ENCODE assay signal across 22 mouse cellular contexts in the genomic region with DNA sequence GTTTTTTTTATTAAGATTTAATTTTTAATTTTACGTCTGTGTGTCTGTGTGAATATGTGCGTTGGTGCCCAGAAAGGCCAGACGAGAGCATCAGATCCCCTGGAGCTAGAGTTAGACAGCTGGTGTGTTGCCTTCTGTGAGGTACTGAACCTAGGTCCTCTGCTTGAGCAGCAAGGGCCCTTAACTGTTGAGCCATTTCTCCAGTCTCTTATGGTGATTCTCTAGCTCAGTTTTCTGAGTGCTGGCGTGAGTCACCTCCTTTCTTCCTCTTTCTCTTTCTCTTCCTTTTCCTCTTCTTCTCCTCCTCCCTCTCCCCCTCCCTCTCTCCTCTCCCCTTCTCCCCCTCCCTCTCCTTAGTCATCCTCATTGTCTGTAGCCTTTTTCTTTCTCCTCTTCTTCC. TPM values are rescaled to one million over a fixed set of nuclear protein-coding genes. Genes with fewer than 3 reads are reported as not detected.
A peak's percentile ranks its signal among the peaks of the same experiment; 100 is the strongest.
DNase-seq lines count a peak whose midpoint lies in the region; ATAC-seq lines count a peak whose summit lies in the region.
"Had no signal": no experiment of that assay in that cellular context is flagged by ENCODE, and none has a peak within 500 bp of the region (broad histone marks: within the 10 kb centered on the region; RNA-seq: fewer than 3 reads in every experiment).

No protein-coding gene starts in this region.

- no peak for ATAC-seq in midbrain, embryonic 11.5 days (ENCODE audit: low FRiP score)
- ATAC-seq in midbrain, embryonic 16.5 days, result no peak
- no peak for ATAC-seq in hindbrain, embryonic 11.5 days (ENCODE audit: low FRiP score)
- ATAC-seq in hindbrain, embryonic 12.5 days (ENCODE audit: low FRiP score), result no peak
- ATAC-seq: intestine, postnatal 0 days had no signal

- intact Hi-C loops in heart, postnatal 10 days (cut with DNase I), result no loop called here

- H3K4me3 ChIP-seq in midbrain, embryonic 11.5 days (ENCODE audit: low read depth, low read length), result no peak overlapping the region
- H3K4me3 ChIP-seq in midbrain, embryonic 16.5 days (ENCODE audit: low read depth, low read length), result no peak overlapping the region
- H3K4me3 ChIP-seq in macrophage (ENCODE audit: inconsistent target), result no peak overlapping the region
- H3K4me3 ChIP-seq in hindbrain, embryonic 11.5 days (ENCODE audit: low read depth, low read length), result no peak overlapping the region
- H3K4me3 ChIP-seq in hindbrain, embryonic 12.5 days, result no peak overlapping the region
- H3K4me3 ChIP-seq: embryonic facial prominence, embryonic 13.5 days; hindbrain, embryonic 15.5 days; left cerebral cortex, adult 2 months; neural tube, embryonic 12.5 days had no signal

- H3K4me2 ChIP-seq in midbrain, embryonic 11.5 days, result no peak overlapping the region
- H3K4me2 ChIP-seq in midbrain, embryonic 16.5 days (ENCODE audit: low read length), result no peak overlapping the region
- H3K4me2 ChIP-seq in hindbrain, embryonic 11.5 days (replicated peaks; ENCODE audit: low read depth, low read length), result no peak overlapping the region
- no peak overlapping the region for H3K4me2 ChIP-seq in hindbrain, embryonic 12.5 days (replicated peaks)
- H3K4me2 ChIP-seq: embryonic facial prominence, embryonic 13.5 days; hindbrain, embryonic 15.5 days; lung, embryonic 14.5 days; neural tube, embryonic 12.5 days had no signal

- whole genome bisulfite sequencing in midbrain, embryonic 11.5 days, result 85% methylated on average over 4 of the region's 4 CpGs
- WGBS in midbrain, embryonic 16.5 days, result 81% methylated on average over 4 of the region's 4 CpGs
- WGBS in macrophage (ENCODE audit: missing documents), result 53% methylated on average over 4 of the region's 4 CpGs
- 85% methylated on average over 4 of the region's 4 CpGs for WGBS in hindbrain, embryonic 11.5 days
- WGBS in hindbrain, embryonic 12.5 days, result 85% methylated on average over 4 of the region's 4 CpGs

- DNase-seq in heart, adult 11 months, result peak; percentile 68
- DNase-seq in heart, postnatal 10 days, result no peak
- peak; percentile 19 for DNase-seq in midbrain, embryonic 11.5 days (ENCODE audit: low spot score, missing footprints)
- no peak for DNase-seq in hindbrain, embryonic 11.5 days (ENCODE audit: low spot score)
- DNase-seq in right cerebral cortex, postnatal 36 days (ENCODE audit: low spot score in 2 of 2), result no peak
- DNase-seq: adrenal gland, postnatal 36 days; cerebellum, adult 8-10 months; gastrocnemius, postnatal 25 days; lung, embryonic 14.5 days had no signal

- H3K9me3 ChIP-seq in midbrain, embryonic 11.5 days (ENCODE audit: control insufficient read depth, low read length), result no peaks in the 10 kb centered on the region
- no peaks in the 10 kb centered on the region for H3K9me3 ChIP-seq in midbrain, embryonic 16.5 days (replicated peaks; ENCODE audit: control insufficient read depth, low read length, poor library complexity, severe bottlenecking)
- no peaks in the 10 kb centered on the region for H3K9me3 ChIP-seq in hindbrain, embryonic 11.5 days (ENCODE audit: control insufficient read depth, low read length)
- H3K9me3 ChIP-seq in hindbrain, embryonic 12.5 days (replicated peaks), result no peaks in the 10 kb centered on the region
- H3K9me3 ChIP-seq: embryonic facial prominence, embryonic 13.5 days; hindbrain, embryonic 15.5 days; neural tube, embryonic 12.5 days had no signal

- no peak overlapping the region for H3K9ac ChIP-seq in midbrain, embryonic 11.5 days (ENCODE audit: low read length)
- no peak overlapping the region for H3K9ac ChIP-seq in midbrain, embryonic 16.5 days (ENCODE audit: low read depth, low read length)
- H3K9ac ChIP-seq in hindbrain, embryonic 11.5 days (ENCODE audit: low read depth, low read length), result no peak overlapping the region
- no peak overlapping the region for H3K9ac ChIP-seq in hindbrain, embryonic 12.5 days
- H3K9ac ChIP-seq: embryonic facial prominence, embryonic 13.5 days; hindbrain, embryonic 15.5 days; lung, embryonic 14.5 days; neural tube, embryonic 12.5 days had no signal

- H3K27me3 ChIP-seq in midbrain, embryonic 11.5 days (ENCODE audit: control insufficient read depth, insufficient read depth, low read length), result no peaks in the 10 kb centered on the region
- no peaks in the 10 kb centered on the region for H3K27me3 ChIP-seq in midbrain, embryonic 16.5 days (ENCODE audit: control insufficient read depth, insufficient read depth, low read depth, low read length)
- no peaks in the 10 kb centered on the region for H3K27me3 ChIP-seq in hindbrain, embryonic 11.5 days (ENCODE audit: control insufficient read depth, insufficient read depth, low read length)
- H3K27me3 ChIP-seq in hindbrain, embryonic 12.5 days, result no peaks in the 10 kb centered on the region
- H3K27me3 ChIP-seq: CH12.LX; embryonic facial prominence, embryonic 13.5 days; hindbrain, embryonic 15.5 days; neural tube, embryonic 12.5 days had no signal

- H3K79me2 ChIP-seq in macrophage (ENCODE audit: inconsistent target), result peaks cover 72% of the 10 kb centered on the region

- no peak overlapping the region for H3K27ac ChIP-seq in midbrain, embryonic 11.5 days (ENCODE audit: low read depth, low read length)
- no peak overlapping the region for H3K27ac ChIP-seq in midbrain, embryonic 16.5 days (ENCODE audit: low read length)
- peak overlapping the region; percentile 57 for H3K27ac ChIP-seq in macrophage
- no peak overlapping the region for H3K27ac ChIP-seq in hindbrain, embryonic 11.5 days (ENCODE audit: low read depth, low read length)
- H3K27ac ChIP-seq in hindbrain, embryonic 12.5 days, result no peak overlapping the region
- H3K27ac ChIP-seq: embryonic facial prominence, embryonic 13.5 days; hindbrain, embryonic 15.5 days; kidney, postnatal 0 days; left cerebral cortex, adult 2 months; neural tube, embryonic 12.5 days had no signal

- H3K4me1 ChIP-seq in midbrain, embryonic 11.5 days (ENCODE audit: control insufficient read depth, insufficient read depth, low read length), result peaks cover 4% of the 10 kb centered on the region
- peaks cover 10% of the 10 kb centered on the region; the same call in 1 of the 2 replicates for H3K4me1 ChIP-seq in midbrain, embryonic 16.5 days (ENCODE audit: control insufficient read depth, insufficient read depth, low read length)
- no peaks in the 10 kb centered on the region for H3K4me1 ChIP-seq in hindbrain, embryonic 11.5 days (replicated peaks; ENCODE audit: control insufficient read depth, insufficient read depth, low read length)
- peaks cover 5% of the 10 kb centered on the region for H3K4me1 ChIP-seq in hindbrain, embryonic 12.5 days
- H3K4me1 ChIP-seq: neural tube, embryonic 12.5 days had no signal

- no peaks in the 10 kb centered on the region for H3K36me3 ChIP-seq in midbrain, embryonic 11.5 days (ENCODE audit: control insufficient read depth, insufficient read depth, low read length)
- H3K36me3 ChIP-seq in midbrain, embryonic 16.5 days (ENCODE audit: control insufficient read depth, insufficient read depth, low read length), result no peaks in the 10 kb centered on the region
- H3K36me3 ChIP-seq in macrophage (ENCODE audit: inconsistent target), result no peaks in the 10 kb centered on the region
- no peaks in the 10 kb centered on the region for H3K36me3 ChIP-seq in hindbrain, embryonic 11.5 days (ENCODE audit: control insufficient read depth, insufficient read depth, low read length)
- H3K36me3 ChIP-seq in hindbrain, embryonic 12.5 days, result no peaks in the 10 kb centered on the region
- H3K36me3 ChIP-seq: embryonic facial prominence, embryonic 13.5 days; hindbrain, embryonic 15.5 days; neural tube, embryonic 12.5 days had no signal

RNA-seq across cellular contexts. Expression of a gene that starts 27.9 kb away (rescaled TPM):
- 10 to 100 TPM; 91.6 to 95.9 TPM for total RNA-seq in heart, postnatal 10 days (2021)
- 4.9 and 5.5 TPM in 2 replicates for polyA plus RNA-seq in midbrain, embryonic 11.5 days (2014; fragmentation: Nextera tagmentation; extraction: Ambion mirVana)
- 7.2 and 8.7 TPM in 2 replicates for polyA plus RNA-seq in midbrain, embryonic 16.5 days (2015; fragmentation: Nextera tagmentation; extraction: Ambion mirVana)
- 10 to 100 TPM; 11.6 to 74.1 (median 51.0) TPM for total RNA-seq in macrophage (2018; cell fraction: chromatin; rRNA removed)
- total RNA-seq in macrophage (2018; cell fraction: cytosol; rRNA removed), result 10 to 100 TPM; 19.6 to 38.4 (median 29.4) TPM
- 10 to 100 TPM; 11.3 to 64.2 (median 37.4) TPM for total RNA-seq in macrophage (2018; cell fraction: nucleus; rRNA removed)
- 14.0 to 30.7 TPM (median 17.0 TPM) in 3 replicates for polyA plus RNA-seq in macrophage (2018)
- 4.4 and 9.6 TPM in 2 replicates for polyA plus RNA-seq in hindbrain, embryonic 11.5 days (2014; fragmentation: Nextera tagmentation; extraction: Ambion mirVana)
- 5.3 and 5.8 TPM in 2 replicates for polyA plus RNA-seq in hindbrain, embryonic 12.5 days (2016; fragmentation: Nextera tagmentation; extraction: Ambion mirVana)

RNA-seq across cellular contexts. Expression of a gene that starts 55.3 kb away (rescaled TPM):
- not detected for total RNA-seq in heart, postnatal 10 days (2021)
- polyA plus RNA-seq in midbrain, embryonic 11.5 days (2014; fragmentation: Nextera tagmentation; extraction: Ambion mirVana), result 0.22 and 0.34 TPM in 2 replicates
- polyA plus RNA-seq in midbrain, embryonic 16.5 days (2015; fragmentation: Nextera tagmentation; extraction: Ambion mirVana), result 0.46 and 0.50 TPM in 2 replicates
- total RNA-seq in macrophage (2018; cell fraction: chromatin; rRNA removed), result not detected
- total RNA-seq in macrophage (2018; cell fraction: cytosol; rRNA removed), result not detected
- not detected for total RNA-seq in macrophage (2018; cell fraction: nucleus; rRNA removed)
- not detected in 3 replicates for polyA plus RNA-seq in macrophage (2018)
- 0.56 and 0.77 TPM in 2 replicates for polyA plus RNA-seq in hindbrain, embryonic 11.5 days (2014; fragmentation: Nextera tagmentation; extraction: Ambion mirVana)
- polyA plus RNA-seq in hindbrain, embryonic 12.5 days (2016; fragmentation: Nextera tagmentation; extraction: Ambion mirVana), result 0.39 and 0.44 TPM in 2 replicates
- total RNA-seq: adrenal gland, postnatal 36 days; CH12.LX; gastrocnemius, postnatal 25 days; layer of hippocampus, adult 18-20 months; left cerebral cortex, adult 2 months; midbrain, postnatal 0 days had no signal
- polyA plus RNA-seq: spleen, adult 2 months had no signal

Comparison
In these comparisons a context has a peak if more than half of its experiments do, and no peak if none do; other contexts are left out.
1. DNase-seq: peak in heart, adult 11 months (single experiment) and midbrain, embryonic 11.5 days (single experiment); none in heart, postnatal 10 days (0 of 2), hindbrain, embryonic 11.5 days (single experiment) and right cerebral cortex, postnatal 36 days (0 of 2).